Mouse (Mus musculus) bone marrow, adult 2 months (tissue): ENCODE results near the gene Lrrc4c.

ENCODE experiments used
- CTCF ChIP-seq: fragments of 200-500 bp; IDR thresholded peaks from 2 replicates; pipeline ENCODE4 v1.5.1; 2011; ENCODE audit warnings: low read length, control low read depth; ENCODE audit not compliant: control insufficient read depth, insufficient read depth
- POLR2A ChIP-seq: fragments of 200-500 bp; IDR thresholded peaks from 2 replicates; pipeline ENCODE4 v1.6.1; 2011; ENCODE audit warnings: low read depth, mild to moderate bottlenecking, control low read depth, low read length, borderline replicate concordance; ENCODE audit not compliant: control insufficient read depth

DNA sequence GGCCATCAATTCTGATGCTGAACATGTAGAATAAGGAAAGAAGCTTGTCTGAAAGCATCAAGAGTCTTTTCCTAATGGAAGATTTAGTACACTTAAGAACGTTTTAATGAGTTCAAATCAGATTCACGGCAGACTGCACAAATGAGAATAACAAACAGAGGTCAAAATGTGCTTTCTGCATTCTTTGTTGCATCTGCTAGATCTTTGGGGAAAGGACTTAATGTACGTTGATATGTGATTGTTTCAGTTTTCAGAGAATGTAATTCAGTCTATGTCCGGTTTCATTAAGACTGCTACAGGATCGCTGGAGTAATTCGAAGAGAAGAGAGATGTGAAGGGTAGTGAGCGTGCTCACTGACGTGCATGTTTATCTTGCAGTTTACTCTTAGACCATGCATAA is 259.7 kb downstream of the Lrrc4c start:
- TF ChIP-seq CTCF, result no peak
- TF ChIP-seq POLR2A, result no peak
